Mouse (Mus musculus) forebrain, embryonic 13.5 days (tissue): ENCODE measurements at regions not wholly inside any gene's neighbourhood (a gene's known extent, or its start where the extent isn't known, plus 50 kb on each side); places are given as distances from the start of the nearest gene placed in this dataset.

Source experiments
- ATAC-seq: fragments of 200-750 bp; cut with Nextera tagmentation; 2 replicates; pipeline ENCODE4 v1.8.0; 2017
- H3K27ac ChIP-seq: fragments of 300-500 bp; sonication (generic); 2 replicates; pipeline ENCODE4 v1.5.1; 2015; ENCODE audit warnings: inconsistent platforms, mild to moderate bottlenecking, moderate library complexity
- H3K27me3 ChIP-seq: fragments of 300-500 bp; sonication (generic); 2 replicates; pipeline ENCODE4 v1.6.1; 2015; ENCODE audit warnings: mild to moderate bottlenecking, inconsistent platforms
- H3K36me3 ChIP-seq: fragments of 300-500 bp; sonication (generic); 2 replicates; pipeline ENCODE4 v1.6.1; 2015; ENCODE audit warnings: mild to moderate bottlenecking, inconsistent platforms; ENCODE audit not compliant: poor library complexity, severe bottlenecking
- H3K4me1 ChIP-seq: fragments of 300-500 bp; sonication (generic); 2 replicates; pipeline ENCODE4 v1.6.1; 2015; ENCODE audit warnings: inconsistent platforms
- H3K4me2 ChIP-seq: fragments of 300-500 bp; sonication (generic); 2 replicates; pipeline ENCODE4 v1.6.1; 2015; ENCODE audit warnings: inconsistent platforms, mild to moderate bottlenecking, moderate library complexity
- H3K4me3 ChIP-seq: fragments of 300-500 bp; sonication (generic); 2 replicates; pipeline ENCODE4 v1.5.1; 2015; ENCODE audit warnings: mild to moderate bottlenecking, inconsistent platforms
- H3K9ac ChIP-seq: fragments of 300-500 bp; sonication (generic); 2 replicates; pipeline ENCODE4 v1.6.1; 2015; ENCODE audit warnings: mild to moderate bottlenecking, inconsistent platforms
- H3K9me3 ChIP-seq: fragments of 300-500 bp; sonication (generic); replicated peaks from 2 replicates; pipeline ENCODE4 v1.6.1; 2016; ENCODE audit warnings: inconsistent platforms
- WGBS: fragments of 180-500 bp; shearing (Covaris S2); methylation state at CpG from one replicate; pipeline ENCODE4 v1.1.7; 2015; 5-methylcytosine and 5-hydroxymethylcytosine counted together

DNA sequence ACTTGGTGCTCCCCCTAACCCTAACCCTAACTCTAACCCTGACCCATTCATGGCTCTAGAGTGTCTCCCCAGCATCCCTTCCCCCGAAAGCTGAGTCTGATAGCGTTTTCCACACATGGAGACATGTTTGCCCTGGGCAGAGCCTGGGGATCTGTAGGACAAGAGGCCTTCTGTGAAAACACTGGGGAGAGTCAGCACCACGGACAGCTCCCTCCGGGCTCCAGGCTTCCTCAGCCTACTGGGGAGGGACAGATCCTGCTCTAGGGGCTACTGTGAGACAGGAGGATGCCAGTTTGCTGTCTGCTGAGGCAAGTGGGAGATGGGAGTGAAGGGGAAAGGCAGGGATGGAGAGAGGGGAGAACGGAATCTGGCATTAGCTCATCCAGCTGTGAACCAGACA, 111.5 kb upstream of the Igsf21 start:
- no peaks in the 10 kb centered on the region for H3K36me3 ChIP-seq
- no peak for ATAC-seq
- H3K27me3 ChIP-seq: peaks cover 17% of the 10 kb centered on the region
- H3K9ac ChIP-seq: no peak overlapping the region
- WGBS: 13% methylated on average over 5 of the region's 5 CpGs
- H3K9me3 ChIP-seq: no peaks in the 10 kb centered on the region
- no peak overlapping the region for H3K4me3 ChIP-seq
- H3K4me1 ChIP-seq: peaks cover 25% of the 10 kb centered on the region
- no peak overlapping the region for H3K27ac ChIP-seq
- H3K4me2 ChIP-seq: no peak overlapping the region

DNA sequence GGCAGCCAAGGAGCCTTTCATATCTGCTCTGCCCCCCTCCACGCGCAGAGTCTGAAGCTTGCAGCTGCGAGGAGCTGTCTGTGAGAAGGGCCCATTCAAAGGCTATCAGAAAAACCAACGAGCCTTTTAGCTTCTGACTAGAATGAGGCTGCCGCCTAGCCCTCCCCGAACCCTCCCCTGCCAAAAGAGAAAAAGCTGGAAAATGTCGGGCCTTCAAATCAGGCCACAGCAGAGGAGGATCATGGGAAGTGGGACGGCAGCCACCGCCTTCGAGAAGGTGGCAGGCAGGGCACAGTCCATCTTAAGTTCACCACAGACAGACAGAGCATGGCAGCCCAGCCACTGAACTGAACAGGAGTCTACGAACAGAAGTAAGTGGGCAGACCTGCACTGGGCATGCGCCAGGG, 108.6 kb upstream of the Igsf21 start:
- H3K27me3 ChIP-seq: peaks cover 14% of the 10 kb centered on the region
- WGBS: 30% methylated on average over 12 of the region's 12 CpGs
- peak; percentile 70 for ATAC-seq
- H3K36me3 ChIP-seq: no peaks in the 10 kb centered on the region
- H3K9me3 ChIP-seq: no peaks in the 10 kb centered on the region
- H3K27ac ChIP-seq: peak overlapping the region; percentile 76
- H3K4me2 ChIP-seq: peak overlapping the region; percentile 1; the same call in 1 of the 2 replicates
- no peak overlapping the region for H3K4me3 ChIP-seq
- H3K9ac ChIP-seq: no peak overlapping the region
- peaks cover 31% of the 10 kb centered on the region for H3K4me1 ChIP-seq

GRCm38 (mm10) chr4:140348802-140349201, 102.2 kb upstream of the Igsf21 start:
- no peak overlapping the region for H3K4me2 ChIP-seq
- WGBS: 55% methylated on average over 4 of the region's 4 CpGs
- no peaks in the 10 kb centered on the region for H3K36me3 ChIP-seq
- 0 out of 2 replicates have a peak, but pooled peaks cover 3% of the 10 kb centered on the region for H3K27me3 ChIP-seq
- no peak overlapping the region for H3K9ac ChIP-seq
- H3K9me3 ChIP-seq: no peaks in the 10 kb centered on the region
- no peak overlapping the region for H3K4me3 ChIP-seq
- H3K27ac ChIP-seq: no peak overlapping the region
- H3K4me1 ChIP-seq: peaks cover 9% of the 10 kb centered on the region
- ATAC-seq: no peak

- Histone ChIP-seq H3K4me1 (peaks cover 33% of the 10 kb centered on the region), H3K27me3 (peaks cover 5% of the 10 kb centered on the region), H3K9ac (no peak overlapping the region), H3K4me2 (peak overlapping the region; percentile 0; the same call in 1 of the 2 replicates), H3K4me3 (no peak overlapping the region), H3K36me3 (no peaks in the 10 kb centered on the region), H3K9me3 (no peaks in the 10 kb centered on the region), H3K27ac (peak overlapping the region; percentile 16; the same call in 1 of the 2 replicates)
- WGBS: 43% methylated on average over 4 of the region's 4 CpGs
- peak; percentile 82 for ATAC-seq
Observed at GRCm38 (mm10) chr4:140330138-140330537, 83.6 kb upstream of the Igsf21 start.

DNA sequence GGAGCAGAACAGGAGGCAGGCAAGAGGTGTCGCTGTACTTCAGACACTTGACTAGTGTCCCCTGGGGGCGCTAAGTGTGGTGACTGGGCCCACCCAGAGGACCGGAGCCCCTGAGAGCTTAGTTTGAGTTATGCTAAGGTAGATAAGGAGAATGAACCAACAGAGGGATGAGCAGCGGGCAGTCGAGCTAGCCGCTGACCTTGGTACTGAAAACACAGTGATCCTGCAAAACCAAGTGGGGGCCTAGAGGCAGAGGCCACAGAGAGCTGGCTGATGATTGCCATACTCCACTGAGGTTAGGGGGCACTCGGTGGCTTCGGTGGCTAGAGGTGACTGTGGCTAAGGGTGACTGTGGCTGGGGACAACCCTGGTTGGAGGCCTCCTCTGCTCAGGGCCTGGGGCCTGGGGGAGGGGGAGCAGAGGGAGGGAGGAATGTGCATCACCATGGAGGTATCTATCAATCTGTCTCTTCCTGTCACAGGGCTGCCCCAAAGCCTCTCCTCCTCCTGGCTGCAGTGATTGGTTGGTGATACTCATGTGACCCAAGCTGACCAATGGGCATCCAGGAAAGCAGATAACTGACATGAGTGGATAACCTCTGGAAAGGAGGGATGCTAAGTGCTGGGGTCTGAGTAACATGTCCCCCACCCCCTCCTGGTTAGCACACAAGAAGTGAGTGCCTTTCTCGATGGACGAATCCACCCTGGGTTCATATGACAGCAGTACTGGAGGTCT, 80.3 kb upstream of the Igsf21 start:
- peaks cover 24% of the 10 kb centered on the region for H3K4me1 ChIP-seq
- no peak overlapping the region for H3K9ac ChIP-seq
- H3K4me3 ChIP-seq: no peak overlapping the region
- H3K9me3 ChIP-seq: peaks cover 11% of the 10 kb centered on the region
- H3K27me3 ChIP-seq: peaks cover 5% of the 10 kb centered on the region
- no peak overlapping the region for H3K4me2 ChIP-seq
- H3K36me3 ChIP-seq: no peaks in the 10 kb centered on the region
- ATAC-seq: no peak
- 38% methylated on average over 10 of the region's 10 CpGs for WGBS
- H3K27ac ChIP-seq: no peak overlapping the region

DNA sequence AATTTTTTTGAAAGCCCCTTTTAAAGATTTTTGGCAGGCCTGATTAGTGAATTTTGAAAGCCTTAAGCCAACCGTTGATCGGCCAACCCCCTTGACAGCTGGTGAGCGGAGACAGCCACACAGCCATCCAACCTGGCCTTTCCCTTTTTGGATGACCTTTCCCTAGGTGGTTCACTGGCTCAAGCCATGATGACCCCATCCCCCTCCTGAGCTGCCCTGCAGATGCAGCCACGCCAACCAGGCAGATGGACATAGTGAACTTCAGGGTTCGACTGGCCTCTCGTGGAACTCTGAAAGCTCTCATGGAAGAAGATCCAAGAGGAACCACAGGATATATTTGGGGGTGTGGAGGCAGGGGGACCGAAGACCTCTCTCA, 79.1 kb upstream of the Igsf21 start:
- Histone ChIP-seq H3K27me3 (peaks cover 5% of the 10 kb centered on the region), H3K4me1 (peaks cover 20% of the 10 kb centered on the region), H3K36me3 (no peaks in the 10 kb centered on the region), H3K27ac (no peak overlapping the region), H3K9me3 (peaks cover 11% of the 10 kb centered on the region), H3K4me2 (no peak overlapping the region), H3K9ac (no peak overlapping the region), H3K4me3 (no peak overlapping the region)
- WGBS: 85% methylated on average over 7 of the region's 7 CpGs
- ATAC-seq: no peak

- Histone ChIP-seq H3K9me3 (peaks cover 11% of the 10 kb centered on the region), H3K27me3 (peaks cover 5% of the 10 kb centered on the region), H3K36me3 (no peaks in the 10 kb centered on the region), H3K4me1 (peaks cover 15% of the 10 kb centered on the region), H3K4me2 (no peak overlapping the region), H3K27ac (no peak overlapping the region), H3K9ac (no peak overlapping the region), H3K4me3 (no peak overlapping the region)
- no peak for ATAC-seq
- 84% methylated on average over 8 of the region's 8 CpGs for WGBS
Observed at GRCm38 (mm10) chr4:140324971-140325676, 78.5 kb upstream of the Igsf21 start.

- no peak overlapping the region for H3K27ac ChIP-seq
- no peaks in the 10 kb centered on the region for H3K36me3 ChIP-seq
- H3K9ac ChIP-seq: no peak overlapping the region
- H3K4me3 ChIP-seq: no peak overlapping the region
- peaks cover 11% of the 10 kb centered on the region for H3K9me3 ChIP-seq
- no peak overlapping the region for H3K4me2 ChIP-seq
- no peaks in the 10 kb centered on the region for H3K27me3 ChIP-seq
- 75% methylated on average over 15 of the region's 15 CpGs for WGBS
- peaks cover 11% of the 10 kb centered on the region for H3K4me1 ChIP-seq
- no peak for ATAC-seq
Observed at GRCm38 (mm10) chr4:140320120-140320921, 73.7 kb upstream of the Igsf21 start.

DNA sequence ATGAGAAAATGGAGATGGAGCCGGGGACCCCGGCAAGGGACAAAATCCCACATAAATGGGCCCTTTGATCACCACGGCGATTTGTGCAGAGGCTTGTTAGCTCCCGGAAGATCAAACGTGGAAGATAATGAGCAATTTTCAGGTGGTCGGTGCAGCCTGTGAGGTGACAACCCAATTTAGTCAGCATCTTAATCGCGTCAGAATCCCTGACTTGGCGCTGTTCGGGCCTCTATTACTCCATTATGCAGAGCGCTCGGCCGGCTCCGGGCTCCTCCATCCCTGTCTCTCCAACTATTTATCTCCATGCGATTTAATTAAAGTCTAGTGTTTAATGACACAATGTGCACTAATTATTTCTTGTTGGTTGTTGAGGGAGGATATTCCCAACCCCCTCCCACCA, 66.1 kb upstream of the Igsf21 start:
- no peak overlapping the region for H3K4me2 ChIP-seq
- H3K9ac ChIP-seq: no peak overlapping the region
- no peaks in the 10 kb centered on the region; the same call in 1 of the 2 replicates for H3K9me3 ChIP-seq
- no peaks in the 10 kb centered on the region for H3K27me3 ChIP-seq
- no peaks in the 10 kb centered on the region for H3K36me3 ChIP-seq
- 9% methylated on average over 16 of the region's 16 CpGs for WGBS
- H3K27ac ChIP-seq: peak overlapping the region; percentile 54; the same call in 1 of the 2 replicates
- ATAC-seq: peak; percentile 69; the same call in 1 of the 2 replicates
- H3K4me3 ChIP-seq: no peak overlapping the region
- peaks cover 37% of the 10 kb centered on the region for H3K4me1 ChIP-seq

GRCm38 (mm10) chr4:140307481-140307880, 60.9 kb upstream of the Igsf21 start:
- H3K27ac ChIP-seq: no peak overlapping the region
- no peak overlapping the region for H3K4me2 ChIP-seq
- ATAC-seq: 0 out of 2 replicates have a peak, but pooled peaks have one; percentile 19
- no peaks in the 10 kb centered on the region for H3K36me3 ChIP-seq
- no peak overlapping the region for H3K9ac ChIP-seq
- WGBS: 39% methylated on average over 8 of the region's 8 CpGs
- H3K27me3 ChIP-seq: no peaks in the 10 kb centered on the region
- H3K9me3 ChIP-seq: 0 out of 2 replicates have a peak, but pooled peaks cover 3% of the 10 kb centered on the region
- H3K4me3 ChIP-seq: no peak overlapping the region
- peaks cover 29% of the 10 kb centered on the region for H3K4me1 ChIP-seq

DNA sequence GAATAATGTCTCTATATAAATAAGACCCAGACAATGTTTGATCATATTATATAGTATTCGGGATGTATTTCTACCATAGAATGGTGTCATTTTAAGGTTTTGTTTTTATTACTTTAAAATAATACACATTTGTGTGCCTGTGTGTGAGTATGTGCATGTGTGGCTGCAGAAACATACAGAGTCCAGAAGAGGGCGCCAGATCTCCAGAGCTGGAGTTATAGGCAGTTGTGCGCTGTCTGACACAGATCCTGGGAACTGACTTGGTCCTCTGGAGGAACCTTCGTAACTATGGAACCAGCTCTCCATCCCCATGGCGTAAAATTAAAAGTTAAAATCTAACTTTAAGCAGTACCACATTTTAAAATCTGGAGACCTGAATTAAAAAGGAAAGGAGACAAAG, 58.4 kb upstream of the Igsf21 start:
- H3K9ac ChIP-seq: no peak overlapping the region
- H3K4me2 ChIP-seq: no peak overlapping the region
- H3K36me3 ChIP-seq: no peaks in the 10 kb centered on the region
- H3K27ac ChIP-seq: no peak overlapping the region
- H3K4me3 ChIP-seq: no peak overlapping the region
- no peaks in the 10 kb centered on the region for H3K27me3 ChIP-seq
- H3K9me3 ChIP-seq: 0 out of 2 replicates have a peak, but pooled peaks cover 3% of the 10 kb centered on the region
- WGBS: 82% methylated on average over 5 of the region's 5 CpGs
- peaks cover 29% of the 10 kb centered on the region for H3K4me1 ChIP-seq
- ATAC-seq: no peak

GRCm38 (mm10) chr4:140301661-140302060, 55.1 kb upstream of the Igsf21 start:
- 0 out of 2 replicates have a peak, but pooled peaks cover 3% of the 10 kb centered on the region for H3K9me3 ChIP-seq
- no peak for ATAC-seq
- no peak overlapping the region for H3K4me3 ChIP-seq
- H3K36me3 ChIP-seq: no peaks in the 10 kb centered on the region
- no peak overlapping the region for H3K9ac ChIP-seq
- 83% methylated on average over 15 of the region's 15 CpGs for WGBS
- peaks cover 15% of the 10 kb centered on the region for H3K4me1 ChIP-seq
- no peak overlapping the region for H3K27ac ChIP-seq
- no peaks in the 10 kb centered on the region for H3K27me3 ChIP-seq
- no peak overlapping the region for H3K4me2 ChIP-seq
